In the genomic region with DNA sequence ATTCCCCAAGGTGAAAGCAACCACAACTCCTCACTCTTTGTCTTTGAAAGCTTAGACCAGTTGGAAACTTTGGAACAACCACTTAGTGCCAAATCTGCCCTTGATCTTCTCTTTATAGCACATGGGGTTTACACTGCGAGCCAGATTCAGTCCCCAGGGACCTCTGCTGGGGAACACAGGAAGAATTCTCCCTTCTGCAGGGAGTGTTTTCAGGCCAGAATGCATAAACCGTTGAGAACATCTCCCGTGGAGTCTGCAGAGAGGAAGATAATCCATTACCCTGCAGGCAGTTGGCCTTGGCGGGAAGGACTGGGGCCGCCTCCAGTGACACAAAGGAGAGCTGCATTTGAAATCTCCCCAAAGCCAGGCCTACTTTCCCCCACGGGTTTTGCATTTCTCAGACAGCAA, we compare ENCODE assay signal across 8 mouse cellular contexts. TPM values are rescaled to one million over a fixed set of nuclear protein-coding genes. Genes with fewer than 3 reads are reported as not detected.
DNase-seq lines count a peak whose midpoint lies in the region; ATAC-seq and TF ChIP-seq lines count a peak whose summit lies in the region.

No protein-coding gene starts in this region.

- no peaks in the 10 kb centered on the region for H3K36me3 ChIP-seq in CH12.LX (replicated peaks in 1 of 2; ENCODE audit: control insufficient read depth in 1 of 2, insufficient read depth in 1 of 2, low read length in 1 of 2)
- no peaks in the 10 kb centered on the region for H3K36me3 ChIP-seq in forebrain, embryonic 14.5 days (ENCODE audit: control insufficient read depth, insufficient read depth, low read length)
- H3K36me3 ChIP-seq in kidney, adult 2 months (ENCODE audit: control insufficient read depth, insufficient read depth, low read length), result no peaks in the 10 kb centered on the region
- H3K36me3 ChIP-seq in midbrain, embryonic 11.5 days (ENCODE audit: control insufficient read depth, insufficient read depth, low read length), result no peaks in the 10 kb centered on the region
- no peaks in the 10 kb centered on the region for H3K36me3 ChIP-seq in liver, embryonic 11.5 days (ENCODE audit: control insufficient read depth, insufficient read depth, low read length)

- TF ChIP-seq EP300 in CH12.LX (IDR thresholded peaks at IDR 0.05; ENCODE audit: low read length), result peak; percentile 45

- 4% methylated on average over 6 of the region's 6 CpGs for WGBS in forebrain, embryonic 14.5 days
- 46% methylated on average over 6 of the region's 6 CpGs for WGBS in kidney, adult 2 months
- 4% methylated on average over 6 of the region's 6 CpGs for WGBS in midbrain, embryonic 11.5 days
- WGBS in liver, embryonic 11.5 days, result 17% methylated on average over 6 of the region's 6 CpGs

- H3K9me3 ChIP-seq in CH12.LX (replicated peaks; ENCODE audit: low read length), result peaks cover 6% of the 10 kb centered on the region
- peaks cover 3% of the 10 kb centered on the region; the same call in 1 of the 2 replicates for H3K9me3 ChIP-seq in forebrain, embryonic 14.5 days (replicated peaks; ENCODE audit: control insufficient read depth, low read length)
- H3K9me3 ChIP-seq in midbrain, embryonic 11.5 days (ENCODE audit: control insufficient read depth, low read length), result peaks cover 2% of the 10 kb centered on the region; the same call in 1 of the 2 replicates
- no peaks in the 10 kb centered on the region for H3K9me3 ChIP-seq in liver, embryonic 11.5 days (ENCODE audit: control insufficient read depth, low read length)

- peak overlapping the region; percentile 59; the same call in 1 of the 2 replicates for H3K4me2 ChIP-seq in CH12.LX (ENCODE audit: insufficient read depth, low read depth, poor library complexity, severe bottlenecking)
- H3K4me2 ChIP-seq in forebrain, embryonic 14.5 days (ENCODE audit: low read length), result no peak overlapping the region
- H3K4me2 ChIP-seq in midbrain, embryonic 11.5 days, result no peak overlapping the region
- no peak overlapping the region for H3K4me2 ChIP-seq in liver, embryonic 11.5 days

- in situ Hi-C loops in CH12.LX (cut with MboI; ENCODE audit: low pct_ligation_motif_present, low pct_unique_long_range_greater_than_20kb, low sequenced_read_pairs), result no loop called here

- no peak overlapping the region for H3K27ac ChIP-seq in CH12.LX (ENCODE audit: insufficient read depth, low read depth)
- H3K27ac ChIP-seq in forebrain, embryonic 14.5 days (ENCODE audit: low read depth, low read length), result no peak overlapping the region
- H3K27ac ChIP-seq in kidney, adult 2 months (ENCODE audit: insufficient read depth, low read depth, low read length), result no peak overlapping the region
- peak overlapping the region; percentile 45; the same call in 1 of the 2 replicates for H3K27ac ChIP-seq in midbrain, embryonic 11.5 days (ENCODE audit: low read depth, low read length)
- no peak overlapping the region for H3K27ac ChIP-seq in liver, embryonic 11.5 days (ENCODE audit: low read depth, low read length)

- H3K9ac ChIP-seq in CH12.LX (ENCODE audit: insufficient read depth, low read depth), result no peak overlapping the region
- H3K9ac ChIP-seq in forebrain, embryonic 14.5 days (ENCODE audit: low read length), result no peak overlapping the region
- H3K9ac ChIP-seq in midbrain, embryonic 11.5 days (ENCODE audit: low read length), result 0 out of 2 replicates have a peak overlapping the region, but pooled peaks have one; percentile 31
- H3K9ac ChIP-seq in liver, embryonic 11.5 days (ENCODE audit: low read depth, low read length), result no peak overlapping the region

- dilution Hi-C loops in CH12.LX (cut with MboI; ENCODE audit: extremely low pct_ligation_motif_present, extremely low pct_unique_long_range_greater_than_20kb, low sequenced_read_pairs), result no loop called here

- peaks cover 16 to 36% of the 10 kb centered on the region in 2 experiments for H3K4me1 ChIP-seq in CH12.LX (ENCODE audit: control insufficient read depth in 1 of 2, insufficient read depth in 2 of 2)
- peaks cover 10% of the 10 kb centered on the region; the same call in 1 of the 2 replicates for H3K4me1 ChIP-seq in forebrain, embryonic 14.5 days (ENCODE audit: control insufficient read depth, insufficient read depth, low read length)
- H3K4me1 ChIP-seq in kidney, adult 2 months (ENCODE audit: control insufficient read depth, insufficient read depth, low read length), result no peaks in the 10 kb centered on the region
- H3K4me1 ChIP-seq in midbrain, embryonic 11.5 days (ENCODE audit: control insufficient read depth, insufficient read depth, low read length), result peaks cover 8% of the 10 kb centered on the region
- no peaks in the 10 kb centered on the region for H3K4me1 ChIP-seq in liver, embryonic 11.5 days (replicated peaks; ENCODE audit: control insufficient read depth, insufficient read depth, low read length)

- no peak for TF ChIP-seq RAD21 in CH12.LX (IDR thresholded peaks at IDR 0.05; ENCODE audit: low read depth, low read length)

- no peaks in the 10 kb centered on the region for H3K27me3 ChIP-seq in CH12.LX (replicated peaks)
- H3K27me3 ChIP-seq in forebrain, embryonic 14.5 days (replicated peaks; ENCODE audit: control insufficient read depth, insufficient read depth, low read length), result no peaks in the 10 kb centered on the region
- H3K27me3 ChIP-seq in kidney, adult 2 months (replicated peaks; ENCODE audit: control insufficient read depth, insufficient read depth, low read length), result no peaks in the 10 kb centered on the region; the same call in 1 of the 2 replicates
- H3K27me3 ChIP-seq in midbrain, embryonic 11.5 days (ENCODE audit: control insufficient read depth, insufficient read depth, low read length), result no peaks in the 10 kb centered on the region
- no peaks in the 10 kb centered on the region for H3K27me3 ChIP-seq in liver, embryonic 11.5 days (replicated peaks; ENCODE audit: control insufficient read depth, insufficient read depth, low read length)

- H3K79me2 ChIP-seq in CH12.LX (replicated peaks; ENCODE audit: control insufficient read depth, extremely low read depth, insufficient read depth, poor library complexity, severe bottlenecking), result no peaks in the 10 kb centered on the region

- no peak for ATAC-seq in forebrain, embryonic 14.5 days
- 0 out of 2 replicates have a peak, but pooled peaks have one; percentile 33 for ATAC-seq in midbrain, embryonic 11.5 days (ENCODE audit: low FRiP score)
- no peak for ATAC-seq in liver, embryonic 11.5 days (replicated peaks; ENCODE audit: low FRiP score)

- peak; percentile 52 for DNase-seq in CH12.LX (ENCODE audit: extremely low read depth)
- DNase-seq in adrenal gland, adult 8-10 months, result peak; percentile 65
- DNase-seq in forebrain, embryonic 14.5 days (ENCODE audit: low spot score), result peak; percentile 64
- peak; percentile 68 for DNase-seq in kidney, adult 2 months
- DNase-seq in midbrain, embryonic 11.5 days (ENCODE audit: low spot score, missing footprints), result peak; percentile 89
- no peak for DNase-seq in c-Kit-positive CD71-positive TER-119-positive erythroid progenitor cells, embryonic 14.5 days (ENCODE audit: low spot score)
- no peak for DNase-seq in liver, embryonic 11.5 days (ENCODE audit: low spot score)
- DNase-seq in B cell, adult 2 months, result no peak

- no peak for TF ChIP-seq CTCF in CH12.LX (conservative IDR thresholded peaks at IDR 0.05 in 1 of 2, IDR thresholded peaks at IDR 0.05 in 1 of 2; ENCODE audit: low read depth in 2 of 2, low read length in 2 of 2)
- no peak for TF ChIP-seq CTCF in kidney, adult 2 months (conservative IDR thresholded peaks at IDR 0.05; ENCODE audit: insufficient read depth, insufficient read length, low read depth, low read length)

- TF ChIP-seq POLR2A in CH12.LX (IDR thresholded peaks at IDR 0.05; ENCODE audit: low read depth, low read length), result no peak
- TF ChIP-seq POLR2A in kidney, adult 2 months (IDR thresholded peaks at IDR 0.05; ENCODE audit: low read depth, low read length), result no peak

- no peak overlapping the region for H3K4me3 ChIP-seq in CH12.LX (replicated peaks in 1 of 3; ENCODE audit: low read depth in 2 of 3, low read length in 2 of 3, poor library complexity in 1 of 3)
- H3K4me3 ChIP-seq in forebrain, embryonic 14.5 days (ENCODE audit: low read depth, low read length), result no peak overlapping the region
- no peak overlapping the region for H3K4me3 ChIP-seq in kidney, adult 2 months (ENCODE audit: insufficient read depth, low read depth, low read length)
- no peak overlapping the region for H3K4me3 ChIP-seq in midbrain, embryonic 11.5 days (ENCODE audit: low read depth, low read length)
- no peak overlapping the region for H3K4me3 ChIP-seq in liver, embryonic 11.5 days (ENCODE audit: low read depth, low read length)

TF ChIP-seq in CH12.LX, 34 proteins besides CTCF, POLR2A, EP300 and RAD21:
- no peak for TF ChIP-seq JUND (conservative IDR thresholded peaks at IDR 0.05; ENCODE audit: low read depth, low read length)
- TF ChIP-seq ETS1 (conservative IDR thresholded peaks at IDR 0.05; ENCODE audit: low read depth, low read length), result peak; percentile 49; the same call in 1 of the 2 replicates
- TF ChIP-seq MXI1 (IDR thresholded peaks at IDR 0.05; ENCODE audit: low read depth, low read length), result no peak
- TF ChIP-seq MEF2A (IDR thresholded peaks at IDR 0.05; ENCODE audit: borderline replicate concordance, low read depth, low read length), result peak; percentile 80
- no peak for TF ChIP-seq NRF1 (IDR thresholded peaks at IDR 0.05; ENCODE audit: low read depth, low read length)
- 0 out of 2 replicates have a peak, but pooled peaks have one; percentile 66 for TF ChIP-seq E2F4 (IDR thresholded peaks at IDR 0.05; ENCODE audit: insufficient replicate concordance, low read depth, low read length)

RNA-seq across cellular contexts. Expression of a gene that starts 60.0 kb away (rescaled TPM):
- total RNA-seq in CH12.LX (2012; rRNA removed), result not detected in 2 replicates
- not detected in 2 replicates for total RNA-seq in CH12.LX (2014; rRNA removed)
- polyA plus RNA-seq in CH12.LX (2012; ENCODE audit: insufficient read length, low read depth), result not detected in 2 replicates
- 10 to 100 TPM in 1 of 4 experiments, 1 to 10 TPM in 3; 5.1 to 13.0 (median 8.1) TPM for total RNA-seq in adrenal gland, adult 8-10 months (2022)
- polyA plus RNA-seq in forebrain, embryonic 14.5 days (2014; fragmentation: Nextera tagmentation; extraction: Ambion mirVana), result 3.9 and 5.1 TPM in 2 replicates
- 17.3 and 18.9 TPM in 2 replicates for polyA plus RNA-seq in kidney, adult 2 months (2012; rRNA removed)
- polyA plus RNA-seq in midbrain, embryonic 11.5 days (2014; fragmentation: Nextera tagmentation; extraction: Ambion mirVana), result 16.6 TPM in 2 replicates
- 4.5 and 5.5 TPM in 2 replicates for polyA plus RNA-seq in liver, embryonic 11.5 days (2014; fragmentation: Nextera tagmentation; extraction: Ambion mirVana)

Comparison
In these comparisons a context has a peak if more than half of its experiments do, and no peak if none do; other contexts are left out.
1. DNase-seq: peak in CH12.LX (single experiment), adrenal gland, adult 8-10 months (single experiment), forebrain, embryonic 14.5 days (single experiment), kidney, adult 2 months (single experiment) and midbrain, embryonic 11.5 days (single experiment); none in c-Kit-positive CD71-positive TER-119-positive erythroid progenitor cells, embryonic 14.5 days (single experiment), liver, embryonic 11.5 days (single experiment) and B cell, adult 2 months (0 of 2).